Mouse (Mus musculus): ENCODE results near the gene Gpr180.

Gpr180 gene

GRCm38 (mm10) chr14:118203031-118203430 is 66.1 kb downstream of the Gpr180 start:
- no peak for DNase-seq (ENCODE audit: inconsistent ontology term)

- no peak for DNase-seq (ENCODE audit: inconsistent ontology term)
Measured at GRCm38 (mm10) chr14:118207347-118207746, 70.4 kb downstream of the Gpr180 start.

GRCm38 (mm10) chr14:118209642-118210041 is 72.7 kb downstream of the Gpr180 start:
- DNase-seq (ENCODE audit: inconsistent ontology term) = no peak

- DNase-seq (ENCODE audit: inconsistent ontology term) = peak; percentile 66
Measured at GRCm38 (mm10) chr14:118212188-118212804, 75.3 kb downstream of the Gpr180 start.
